Mouse (Mus musculus) gastrocnemius, adult 2 months (tissue): ENCODE results near the gene Commd1. TPM values are rescaled to one million over a fixed set of nuclear protein-coding genes. Genes with fewer than 3 reads are reported as not detected.

Experiments used
- DNase-seq: peaks from one replicate; pipeline ENCODE4 v3.0.0; 2022
- H3K27ac ChIP-seq: fragments of 200-600 bp; 2 replicates; pipeline ENCODE4 v1.8.1; 2022; ENCODE audit warnings: mild to moderate bottlenecking
- H3K4me3 ChIP-seq: fragments of 200-600 bp; 2 replicates; pipeline ENCODE4 v1.8.1; 2022; ENCODE audit warnings: mild to moderate bottlenecking, moderate library complexity
- CTCF ChIP-seq: fragments of 200-600 bp; IDR thresholded peaks from 2 replicates; pipeline ENCODE4 v1.8.1; 2022; ENCODE audit warnings: antibody characterized with exemption, mild to moderate bottlenecking, moderate library complexity
- intact Hi-C: fragments of 180-260 bp; cut with DNase I; formaldehyde crosslinking; loops from one replicate; pipeline ENCODE4 v1.15.1; 2025
- long read RNA-seq, 2 experiments: library from polyadenylated mRNA; stranded (forward); transcript quantifications; one replicate each; pipeline ENCODE4 v2.0.0; 2021
- total RNA-seq, 2 experiments: library from RNA; stranded (reverse); gene quantifications; 2 replicates each; pipeline ENCODE4 v1.2.3; 2021

Gene Commd1
- 100 to 1,000 TPM in 1 of 2 experiments, 10 to 100 TPM in 1; 89.3 to 105 TPM for total RNA-seq
- long read RNA-seq, experiment 1, full-length matches to known transcripts: 107 of 110 reads
- long read RNA-seq, experiment 1, partial matches to known transcripts: 0 of 110 reads
- long read RNA-seq, experiment 1, other reads (novel, unspliced or antisense): 3 of 110 reads
- long read RNA-seq, experiment 2, full-length matches to known transcripts: 119 of 120 reads
- long read RNA-seq, experiment 2, partial matches to known transcripts: 0 of 120 reads
- long read RNA-seq, experiment 2, other reads (novel, unspliced or antisense): 1 of 120 reads

DNA sequence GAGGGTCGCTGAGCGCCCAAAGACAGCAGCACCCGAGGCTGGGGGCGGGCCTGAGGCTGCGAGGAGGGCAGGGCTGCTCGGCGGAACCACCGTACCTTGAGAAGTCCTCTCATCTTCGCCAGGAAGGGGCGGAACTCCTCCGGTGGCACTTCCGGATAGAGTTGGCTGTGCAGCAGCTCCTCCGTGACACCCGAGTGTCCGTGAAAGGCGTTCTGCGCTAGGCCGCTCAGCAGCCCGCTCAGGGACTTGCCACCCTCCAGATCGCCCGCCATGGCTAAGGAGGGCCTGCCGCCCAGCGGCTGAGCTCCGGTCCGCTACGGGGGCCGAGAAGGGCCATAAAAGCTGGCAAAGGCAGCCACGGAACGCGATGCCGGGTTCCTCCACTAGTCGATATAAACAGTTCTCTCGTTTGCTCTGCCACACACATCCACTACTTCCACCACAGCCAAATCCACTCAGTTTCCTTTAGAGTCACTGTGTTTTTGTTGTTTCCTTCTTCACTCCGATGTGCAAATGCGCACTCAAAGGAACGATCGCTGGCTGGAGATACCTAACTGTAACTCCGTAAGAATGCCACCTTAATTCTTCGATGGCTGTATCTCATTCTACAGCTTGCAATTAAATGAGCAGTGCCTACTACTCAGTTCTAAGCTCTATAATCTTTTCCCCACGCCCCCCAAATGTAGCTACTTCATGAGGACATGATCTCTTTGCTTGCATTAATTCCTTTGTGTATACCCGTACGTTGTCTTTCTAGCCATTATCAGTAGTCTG is at the start of gene Commd1, which contains the start of gene Gm28048:
Commd1 (minus strand) TSS at position 399 of the 774 bp plus-strand sequence.
Gm28048 (minus strand) TSS at position 107 of the 774 bp plus-strand sequence.
- TF ChIP-seq CTCF: peak; percentile 77
- intact Hi-C loops: loop anchor here (10.0 kb wide), 1 partner anchor 513 kb away; the partner anchor contains the start of gene Ahsa2
- peak within 1 kb of the TSS; percentile 96 for H3K4me3 ChIP-seq
- H3K27ac ChIP-seq: peak within 1 kb of the TSS; percentile 95
- DNase-seq: peak; percentile 99

DNA sequence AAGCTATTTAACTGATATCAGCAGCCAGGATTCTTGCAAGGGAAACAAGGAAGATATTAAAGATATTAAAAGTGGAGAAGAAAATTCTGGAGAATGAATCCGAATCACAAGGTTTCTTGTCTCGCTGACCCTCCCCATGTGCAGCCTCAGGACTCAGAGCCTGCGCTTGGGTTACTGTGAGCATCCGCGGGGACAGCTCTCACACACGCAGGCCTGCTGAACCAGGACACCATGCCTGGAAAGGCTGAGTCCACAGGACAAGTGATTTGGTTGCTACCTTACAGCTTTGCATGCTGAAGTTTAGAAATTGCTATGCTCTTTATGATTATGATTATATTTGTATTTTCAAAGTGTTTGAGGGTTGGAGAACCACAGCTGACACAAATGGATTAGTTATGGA is 47.2 kb upstream of the Commd1 start:
- H3K4me3 ChIP-seq: no peak overlapping the region
- DNase-seq: no peak
- no peak overlapping the region for H3K27ac ChIP-seq
- intact Hi-C loops: no loop called here
- no peak for TF ChIP-seq CTCF

DNA sequence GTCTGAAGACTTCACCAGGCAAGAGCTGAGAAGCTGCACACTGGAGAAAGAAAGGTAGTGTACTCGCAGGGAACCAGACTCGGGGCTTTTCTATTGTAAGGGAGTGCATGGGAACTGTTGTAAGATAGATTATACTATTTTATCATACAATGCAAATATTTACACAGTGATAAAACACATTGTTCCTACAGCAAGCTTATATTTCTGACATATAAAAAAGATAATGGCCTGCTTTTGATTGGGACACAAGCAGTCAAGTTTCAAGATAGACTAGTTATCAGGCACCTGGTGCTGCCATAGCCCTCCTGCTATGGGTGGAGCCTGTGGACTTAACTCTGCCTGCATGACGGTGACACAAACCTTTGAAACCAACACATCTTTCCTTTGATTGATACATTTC is 46.8 kb upstream of the Commd1 start:
- no peak overlapping the region for H3K27ac ChIP-seq
- DNase-seq: no peak
- no peak overlapping the region for H3K4me3 ChIP-seq
- intact Hi-C loops: no loop called here
- no peak for TF ChIP-seq CTCF

DNA sequence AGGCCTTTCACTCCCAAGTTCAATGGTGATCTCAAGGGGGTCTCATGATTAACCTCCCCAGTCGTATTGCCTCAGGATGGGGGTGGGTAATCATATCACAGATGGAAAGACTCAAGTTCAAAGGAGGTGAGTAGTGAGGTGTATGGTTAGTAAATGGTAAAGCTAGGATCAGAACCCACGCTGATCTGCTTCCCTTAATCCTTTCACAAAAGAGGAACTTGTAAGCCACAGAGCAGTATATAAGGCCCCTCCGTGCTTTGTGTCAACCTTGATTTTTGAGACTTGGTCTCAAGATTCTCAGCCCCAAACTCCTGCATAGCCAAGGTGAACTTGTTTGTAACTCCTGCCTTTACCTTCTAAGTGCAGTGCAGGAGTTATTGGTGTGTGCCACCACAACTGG is 42.0 kb upstream of the Commd1 start:
- intact Hi-C loops: no loop called here

DNA sequence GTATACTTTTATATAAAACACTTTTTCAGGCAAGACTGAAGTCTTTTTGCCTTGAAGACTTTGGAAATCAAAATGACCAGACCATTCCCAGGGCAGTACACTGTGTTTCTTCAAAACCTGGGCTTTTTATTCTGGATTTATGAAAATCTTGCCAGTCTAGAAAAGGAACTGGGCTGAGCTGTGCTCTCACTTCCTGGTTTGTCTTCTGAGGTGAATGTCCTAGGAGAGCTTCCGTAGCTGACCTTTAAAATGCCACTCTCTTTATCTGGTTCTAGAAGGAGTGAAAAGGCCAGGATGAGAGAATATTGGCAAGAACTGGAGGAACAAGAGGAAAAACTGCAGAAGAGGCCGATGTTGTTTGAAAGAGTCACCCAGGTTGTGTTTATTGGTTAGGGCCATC is 41.0 kb upstream of the Commd1 start:
- H3K4me3 ChIP-seq: no peak overlapping the region
- H3K27ac ChIP-seq: no peak overlapping the region
- DNase-seq: no peak
- intact Hi-C loops: no loop called here
- no peak for TF ChIP-seq CTCF

More for the DNA sequence above, 42.0 kb upstream of the Commd1 start:
- Histone ChIP-seq H3K27ac (no peak overlapping the region), H3K4me3 (no peak overlapping the region)
- no peak for TF ChIP-seq CTCF
- no peak for DNase-seq

DNA sequence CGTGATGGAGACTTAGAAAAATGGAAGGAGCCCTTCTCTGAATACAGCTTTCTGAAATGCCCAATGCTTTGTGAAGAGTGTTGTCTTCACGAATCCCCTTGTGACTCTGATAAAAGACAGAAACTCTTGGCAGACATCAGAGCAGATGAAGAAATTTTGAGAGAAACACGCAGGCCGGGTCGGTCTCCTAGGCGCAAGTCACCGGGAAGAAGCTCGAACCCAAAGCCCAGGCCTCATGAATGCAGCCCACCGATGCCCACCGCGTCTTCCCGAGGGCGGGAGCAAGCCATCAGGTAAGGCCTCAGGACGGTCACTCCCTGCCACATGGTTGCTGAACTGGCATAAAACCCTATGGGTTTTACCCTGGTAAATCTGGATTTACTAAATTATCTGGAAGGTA is 38.7 kb upstream of the Commd1 start:
- peak overlapping the region; percentile 43 for H3K4me3 ChIP-seq

DNA sequence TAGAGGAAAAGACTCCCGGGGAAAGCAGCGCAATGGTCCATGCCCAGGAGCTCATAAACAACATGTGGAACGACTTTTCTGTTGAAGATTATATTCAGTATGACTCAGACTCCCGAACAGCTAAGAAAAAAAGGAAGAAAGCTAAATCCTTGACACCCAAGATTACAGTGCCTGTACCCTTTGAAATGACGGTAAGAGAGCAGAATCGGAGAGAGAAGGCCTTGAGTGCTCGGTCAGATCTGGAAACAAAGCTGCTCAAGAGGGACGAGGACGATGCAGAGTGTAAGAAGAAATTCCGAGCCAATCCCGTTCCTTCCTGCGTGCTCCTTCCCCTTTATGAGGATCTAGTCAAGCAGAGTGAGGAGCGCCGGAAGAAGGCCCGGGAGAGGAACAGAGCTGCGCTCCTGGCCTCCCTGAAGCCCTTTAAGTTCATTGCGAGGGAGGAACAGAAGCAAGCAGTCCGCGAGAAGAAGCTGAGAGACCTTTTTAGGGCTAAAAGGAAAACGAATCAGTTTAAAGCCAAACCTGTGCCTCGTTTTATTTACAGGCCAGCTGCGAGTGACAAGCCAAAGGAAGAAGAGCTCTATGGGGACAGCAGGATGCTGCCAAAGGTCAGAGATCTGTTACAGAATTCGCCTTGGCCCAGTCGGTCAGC is 38.1 kb upstream of the Commd1 start:
- intact Hi-C loops: no loop called here
- Histone ChIP-seq H3K27ac (peak overlapping the region; percentile 64), H3K4me3 (peak overlapping the region; percentile 43)
- DNase-seq: peak; percentile 26
- no peak for TF ChIP-seq CTCF

More for the DNA sequence above, 38.7 kb upstream of the Commd1 start:
- intact Hi-C loops: no loop called here
- no peak for DNase-seq
- no peak for TF ChIP-seq CTCF
- peak overlapping the region; percentile 64; the same call in 1 of the 2 replicates for H3K27ac ChIP-seq

DNA sequence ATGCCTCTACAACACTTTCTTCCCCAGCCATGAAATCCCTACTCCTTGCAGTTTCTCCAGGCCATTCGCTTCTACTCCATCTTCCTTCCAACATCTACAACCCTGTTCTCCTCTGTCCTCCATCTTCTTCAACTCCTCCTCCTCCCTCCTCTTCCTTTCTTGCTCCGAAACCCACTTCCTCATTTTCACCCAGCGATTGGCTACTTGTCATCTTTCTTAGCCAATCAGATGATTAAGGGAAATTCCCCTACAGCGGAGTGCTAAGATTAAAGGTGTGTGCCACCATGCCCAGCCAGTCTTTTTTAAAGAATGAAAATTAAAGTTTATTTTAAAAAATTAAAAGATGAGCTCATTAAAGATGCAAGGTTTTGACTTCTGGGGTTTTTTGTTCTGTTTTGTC is 35.8 kb upstream of the Commd1 start:
- DNase-seq: no peak
- Histone ChIP-seq H3K4me3 (no peak overlapping the region), H3K27ac (no peak overlapping the region)
- intact Hi-C loops: no loop called here
- TF ChIP-seq CTCF: no peak

DNA sequence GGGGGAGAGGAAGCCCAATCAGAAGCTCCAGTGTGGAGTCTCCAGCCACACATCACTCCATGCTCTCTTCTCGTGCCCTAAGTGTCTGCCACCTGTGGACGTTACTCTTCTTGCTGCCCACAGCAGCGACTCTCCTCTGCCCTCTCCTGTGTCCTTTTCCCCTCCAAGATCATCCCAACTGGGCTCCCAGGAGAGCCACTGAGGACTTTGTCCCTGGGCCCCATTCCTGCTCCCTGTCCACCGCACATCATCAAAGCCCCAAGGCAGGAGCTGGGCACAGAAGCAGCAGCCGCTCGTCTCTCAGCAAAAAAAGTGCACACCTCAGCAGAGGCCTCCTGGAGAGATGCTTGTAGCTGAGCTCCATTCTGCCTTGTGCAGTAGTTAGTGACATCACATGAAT is 32.8 kb upstream of the Commd1 start:
- TF ChIP-seq CTCF: no peak
- intact Hi-C loops: no loop called here
- Histone ChIP-seq H3K27ac (no peak overlapping the region), H3K4me3 (no peak overlapping the region)
- no peak for DNase-seq

DNA sequence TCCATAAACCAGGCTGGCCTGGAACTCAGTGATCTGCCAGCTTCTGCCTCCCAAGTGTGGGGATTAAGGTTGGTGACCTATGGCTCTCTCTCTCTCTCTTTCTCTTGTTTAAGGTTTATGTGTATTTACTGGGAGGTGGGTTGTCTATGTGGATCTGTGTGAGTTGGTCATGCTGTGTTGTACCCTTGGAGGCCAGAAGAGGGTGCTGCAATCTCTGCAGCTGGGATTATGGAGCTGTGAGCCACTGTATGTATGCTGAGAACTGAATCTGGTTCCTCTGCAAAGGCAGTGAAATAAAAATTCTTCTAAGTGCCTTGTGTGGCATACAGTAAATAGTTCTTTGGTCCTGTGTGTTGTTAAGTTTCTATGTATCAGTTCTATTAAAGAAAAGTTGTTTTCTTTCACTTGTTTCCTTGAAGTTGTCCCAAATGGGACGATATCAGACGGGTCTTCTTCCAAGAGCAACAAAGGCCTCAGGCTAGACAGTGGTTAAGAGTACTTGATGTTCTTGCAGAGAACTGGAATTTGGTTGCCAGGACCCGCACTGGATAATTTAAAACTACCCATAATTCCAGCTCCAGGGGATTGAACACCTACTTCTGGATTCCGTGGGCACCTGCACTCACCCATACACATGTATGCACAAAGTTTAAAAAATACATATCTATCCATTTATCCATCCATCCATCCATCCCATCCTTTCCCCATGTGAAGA is 31.6 kb upstream of the Commd1 start:
- H3K27ac ChIP-seq: no peak overlapping the region
- peak; percentile 32; the same call in 1 of the 2 replicates for TF ChIP-seq CTCF
- intact Hi-C loops: no loop called here
- no peak overlapping the region for H3K4me3 ChIP-seq
- DNase-seq: no peak

DNA sequence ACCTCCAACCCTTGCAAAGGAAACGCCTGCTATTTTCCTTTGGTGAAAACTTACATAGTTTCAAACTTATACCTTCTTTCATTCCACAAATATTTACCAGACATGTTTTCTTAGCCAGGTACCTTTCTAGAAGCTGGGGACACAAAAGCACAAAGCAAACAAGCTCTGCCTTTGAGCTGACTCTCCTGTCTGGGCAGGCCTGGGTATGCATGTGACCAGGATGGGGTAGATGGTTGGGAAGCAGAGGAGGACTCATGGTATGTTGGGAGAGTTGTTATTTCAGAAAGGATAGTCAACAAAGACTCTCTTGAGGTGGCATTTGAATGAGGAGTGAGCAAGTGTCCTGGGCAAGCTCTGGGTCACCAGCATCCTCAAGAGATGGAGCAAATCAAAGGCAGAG is 30.9 kb upstream of the Commd1 start:
- intact Hi-C loops: no loop called here

DNA sequence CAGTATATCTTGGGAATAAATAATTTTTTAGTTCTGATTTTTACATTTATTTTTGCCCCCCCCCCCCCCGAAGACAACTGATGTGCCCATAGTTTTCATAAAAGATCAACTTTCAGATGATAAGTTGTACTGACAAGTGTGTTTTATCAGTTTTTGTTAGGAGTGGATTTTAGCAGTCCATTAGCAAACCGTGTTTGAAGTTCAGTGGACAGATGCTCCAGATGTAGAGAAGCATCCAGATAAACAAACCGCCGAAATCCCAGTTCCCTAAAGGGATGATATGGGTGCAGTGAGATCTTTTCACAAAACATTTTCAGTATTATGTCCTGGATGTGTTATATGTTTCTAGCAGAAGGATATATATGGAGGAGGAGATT is 26.6 kb upstream of the Commd1 start:
- peak overlapping the region; percentile 93 for H3K4me3 ChIP-seq
- peak overlapping the region; percentile 93 for H3K27ac ChIP-seq
- intact Hi-C loops: loop anchor here (5.0 kb wide), 4 partner anchors 58 to 263 kb away; partner anchors contain the start of gene Xpo1
- TF ChIP-seq CTCF: no peak
- DNase-seq: no peak

More for the DNA sequence above, 30.9 kb upstream of the Commd1 start:
- no peak for TF ChIP-seq CTCF
- H3K27ac ChIP-seq: no peak overlapping the region
- H3K4me3 ChIP-seq: no peak overlapping the region
- DNase-seq: no peak
